Mouse (Mus musculus) hindbrain, embryonic 10.5 days (tissue): Measurements from ENCODE around the gene Mertk. TPM values are rescaled to one million over a fixed set of nuclear protein-coding genes. Genes with fewer than 3 reads are reported as not detected.

Experiments
- DNase-seq: peaks from one replicate; pipeline ENCODE4 v3.0.0-alpha.2; 2017; ENCODE audit warnings: low spot score
- H3K27ac ChIP-seq: fragments of 300-500 bp; sonication (generic); 2 replicates; pipeline ENCODE4 v1.5.1; 2016; ENCODE audit warnings: mild to moderate bottlenecking, moderate library complexity
- H3K27me3 ChIP-seq: fragments of 300-500 bp; sonication (generic); 2 replicates; pipeline ENCODE4 v1.6.1; 2016; ENCODE audit warnings: mild to moderate bottlenecking; ENCODE audit not compliant: poor library complexity, insufficient read depth, severe bottlenecking
- H3K36me3 ChIP-seq: fragments of 300-500 bp; sonication (generic); 2 replicates; pipeline ENCODE4 v1.6.1; 2016; ENCODE audit warnings: mild to moderate bottlenecking, moderate library complexity
- H3K4me1 ChIP-seq: fragments of 300-500 bp; sonication (generic); replicated peaks from 2 replicates; pipeline ENCODE4 v1.6.1; 2016; ENCODE audit warnings: mild to moderate bottlenecking
- H3K4me3 ChIP-seq: fragments of 300-500 bp; sonication (generic); 2 replicates; pipeline ENCODE4 v1.5.1; 2016; ENCODE audit warnings: mild to moderate bottlenecking, moderate library complexity
- H3K9me3 ChIP-seq: fragments of 300-500 bp; sonication (generic); 2 replicates; pipeline ENCODE4 v1.6.1; 2016; ENCODE audit warnings: mild to moderate bottlenecking, moderate library complexity
- WGBS: fragments of 180-500 bp; shearing (Covaris S2); methylation state at CpG from one replicate; pipeline ENCODE4 v1.1.7; 2016; 5-methylcytosine and 5-hydroxymethylcytosine counted together
- polyA plus RNA-seq: library from polyadenylated mRNA; unstranded; fragments of >200 nt; fragmentation: Nextera tagmentation; extraction: Ambion mirVana; gene quantifications from 2 replicates; pipeline ENCODE4 v1.2.1, GENCODE M21; 2016

Mertk gene
- polyA plus RNA-seq, 1 experiment from 2014 or later: 3.4 TPM

DNA sequence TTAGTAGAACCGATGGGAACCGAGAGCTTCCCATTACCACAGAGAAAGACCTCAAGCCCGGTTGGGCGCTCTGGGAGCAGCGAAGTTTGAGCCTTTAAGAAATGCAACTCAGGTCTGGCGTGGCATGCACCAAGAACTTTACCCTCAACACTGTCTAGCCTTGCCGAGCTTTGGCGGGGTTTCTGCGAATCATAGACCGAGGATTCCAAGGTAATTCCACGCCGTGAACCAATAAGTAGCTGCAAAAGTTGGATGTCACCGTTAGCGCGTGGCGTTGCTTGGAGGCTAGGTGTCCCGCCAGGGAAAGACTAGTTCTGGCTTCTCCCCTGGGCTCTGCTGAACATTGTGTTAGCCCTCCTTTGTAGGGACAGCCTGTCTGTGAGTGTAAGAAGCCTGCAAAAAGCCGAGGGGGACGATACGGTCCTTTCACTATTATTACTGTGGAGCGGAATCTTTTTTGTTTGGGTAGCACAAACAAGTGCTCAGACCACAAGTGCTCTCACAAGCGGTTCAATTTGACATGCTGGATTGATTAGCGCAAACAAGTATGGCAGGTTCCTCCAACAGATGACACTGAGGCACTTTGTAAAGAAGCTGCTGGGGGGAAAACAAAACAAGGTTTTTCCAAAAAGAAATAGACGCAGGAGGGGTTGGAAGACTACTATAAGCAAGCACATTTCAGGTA, 587 bp downstream of the Mertk start:
- Histone ChIP-seq H3K27me3 (peaks cover 7% of the 10 kb centered on the region; the same call in 1 of the 2 replicates), H3K36me3 (no peaks in the 10 kb centered on the region), H3K27ac (peak overlapping the region; percentile 88), H3K4me1 (peaks cover 24% of the 10 kb centered on the region), H3K4me3 (peak overlapping the region; percentile 76), H3K9me3 (no peaks in the 10 kb centered on the region)
- under 1% methylated on average over 24 of the region's 24 CpGs for WGBS
- DNase-seq: peak; percentile 59

DNA sequence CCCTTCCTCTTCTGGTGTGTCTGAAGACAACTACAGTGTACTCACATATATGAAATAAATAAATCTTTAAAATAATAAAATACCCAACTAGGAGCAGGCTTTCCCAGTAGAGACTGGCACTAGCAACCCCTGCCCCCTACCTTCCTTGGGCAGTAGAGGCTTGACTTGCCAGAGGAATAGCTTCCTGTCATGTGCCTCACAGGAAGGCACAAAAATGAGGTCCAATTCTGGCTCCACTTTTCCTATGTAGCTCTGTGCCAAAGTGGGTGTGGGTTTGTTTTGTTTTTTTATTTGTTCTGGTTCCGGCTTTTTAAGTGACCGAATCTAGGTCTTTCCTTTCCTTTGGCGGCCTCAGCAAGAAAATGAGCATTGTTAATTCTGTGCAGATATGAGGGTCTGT, 5.7 kb downstream of the Mertk start:
- no peaks in the 10 kb centered on the region for H3K9me3 ChIP-seq
- H3K27ac ChIP-seq: no peak overlapping the region
- H3K4me3 ChIP-seq: no peak overlapping the region
- WGBS: 93% methylated on average over 3 of the region's 3 CpGs
- no peak for DNase-seq
- no peaks in the 10 kb centered on the region for H3K36me3 ChIP-seq
- peaks cover 7% of the 10 kb centered on the region; the same call in 1 of the 2 replicates for H3K27me3 ChIP-seq
- peaks cover 7% of the 10 kb centered on the region for H3K4me1 ChIP-seq

DNA sequence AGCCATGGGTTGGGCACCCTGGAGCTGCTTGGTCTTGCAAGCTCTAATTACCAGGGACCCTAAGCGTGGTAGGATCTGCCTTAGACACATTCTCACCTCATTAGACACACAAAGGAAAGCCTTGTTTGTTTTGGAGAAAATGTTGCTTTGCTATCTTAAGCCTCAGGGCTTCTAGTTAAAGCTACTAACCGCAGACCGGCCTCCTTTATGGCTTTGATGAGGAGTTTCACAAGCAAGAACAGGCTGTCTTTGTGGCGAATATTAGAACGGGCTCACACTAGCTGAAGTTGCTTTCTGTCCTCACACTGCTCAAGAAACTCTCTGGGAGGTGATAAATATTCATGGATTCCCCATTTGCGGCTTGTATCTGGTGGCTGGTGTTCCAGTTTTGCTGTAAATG, 10.5 kb downstream of the Mertk start:
- whole genome bisulfite sequencing: 52% methylated on average over 6 of the region's 6 CpGs
- DNase-seq: no peak

DNA sequence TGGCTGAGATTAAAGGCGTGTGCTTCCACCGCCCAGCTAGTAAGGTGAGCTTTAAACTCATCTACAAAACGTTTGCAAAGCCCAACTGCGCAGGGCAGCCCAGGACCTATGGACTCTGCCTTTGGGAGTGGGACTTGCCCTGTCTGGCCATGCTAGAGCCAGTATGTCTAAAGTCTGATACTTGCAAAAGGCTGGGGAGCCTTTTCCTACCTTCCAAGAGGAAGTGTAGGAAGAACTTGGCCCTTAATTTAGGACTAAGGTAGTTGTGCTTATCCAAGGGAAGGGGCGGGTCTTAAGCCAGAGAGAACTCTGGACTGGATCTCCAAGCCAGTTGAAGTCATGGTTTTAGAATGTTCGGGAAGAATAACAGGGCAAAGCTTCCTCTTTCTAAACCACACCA, 11.9 kb downstream of the Mertk start:
- no peaks in the 10 kb centered on the region for H3K9me3 ChIP-seq
- no peak for DNase-seq
- no peak overlapping the region for H3K27ac ChIP-seq
- no peaks in the 10 kb centered on the region for H3K36me3 ChIP-seq
- 78% methylated on average over 6 of the region's 6 CpGs for WGBS
- H3K4me3 ChIP-seq: no peak overlapping the region
- H3K4me1 ChIP-seq: peaks cover 26% of the 10 kb centered on the region
- H3K27me3 ChIP-seq: no peaks in the 10 kb centered on the region

More for the DNA sequence above, 10.5 kb downstream of the Mertk start:
- no peaks in the 10 kb centered on the region for H3K36me3 ChIP-seq
- no peaks in the 10 kb centered on the region for H3K9me3 ChIP-seq
- H3K27ac ChIP-seq: no peak overlapping the region
- peaks cover 13% of the 10 kb centered on the region for H3K4me1 ChIP-seq
- H3K27me3 ChIP-seq: no peaks in the 10 kb centered on the region
- H3K4me3 ChIP-seq: no peak overlapping the region

DNA sequence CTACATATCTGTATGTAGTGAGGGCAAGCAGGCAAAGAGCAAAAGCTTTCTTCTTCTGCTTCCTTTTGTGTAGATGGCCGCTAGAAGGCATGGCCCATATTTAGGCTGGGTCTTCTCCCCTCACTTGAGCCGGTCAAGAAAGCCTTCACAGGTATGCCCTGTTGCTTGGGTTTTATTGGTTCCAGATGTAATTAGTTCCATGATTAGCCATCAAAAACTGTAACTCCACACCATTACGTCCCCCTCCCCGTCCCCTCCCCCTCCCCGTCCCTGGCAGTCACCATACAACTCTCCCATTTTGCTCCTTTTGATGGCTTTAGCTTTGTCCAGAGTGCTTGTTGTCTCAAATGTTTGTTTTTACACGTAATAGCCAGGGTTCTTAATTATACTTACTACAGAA, 14.2 kb downstream of the Mertk start:
- no peak overlapping the region for H3K27ac ChIP-seq
- H3K36me3 ChIP-seq: no peaks in the 10 kb centered on the region
- peaks cover 27% of the 10 kb centered on the region for H3K4me1 ChIP-seq
- no peaks in the 10 kb centered on the region for H3K9me3 ChIP-seq
- H3K27me3 ChIP-seq: no peaks in the 10 kb centered on the region
- H3K4me3 ChIP-seq: no peak overlapping the region
- DNase-seq: peak; percentile 30
- WGBS: 63% methylated on average over 6 of the region's 6 CpGs

DNA sequence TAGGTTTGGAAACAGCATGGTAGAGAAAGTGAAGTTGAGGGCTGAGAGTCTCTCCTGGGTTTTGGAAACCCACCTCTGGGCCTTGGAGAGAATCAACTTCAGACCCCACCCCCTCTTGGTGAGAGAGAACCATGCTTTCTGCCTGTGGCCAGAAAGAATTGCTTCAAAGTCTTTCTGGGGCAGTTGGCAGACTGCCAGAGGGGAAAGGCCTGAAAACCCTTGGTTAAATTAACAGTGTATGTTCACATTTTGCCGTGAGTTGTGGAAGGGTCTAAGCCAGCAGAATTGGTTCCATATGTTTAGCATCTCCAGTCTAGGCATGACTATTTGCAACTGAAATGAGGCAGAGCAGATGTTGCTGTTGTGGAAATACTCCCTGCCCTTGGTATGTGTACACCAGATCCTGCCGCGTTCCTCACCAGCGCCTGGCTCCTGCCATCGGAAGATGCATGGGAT, 14.8 kb downstream of the Mertk start:
- no peak overlapping the region for H3K4me3 ChIP-seq
- H3K9me3 ChIP-seq: no peaks in the 10 kb centered on the region
- H3K27ac ChIP-seq: peak overlapping the region; percentile 53; the same call in 1 of the 2 replicates
- peaks cover 27% of the 10 kb centered on the region for H3K4me1 ChIP-seq
- no peaks in the 10 kb centered on the region for H3K27me3 ChIP-seq
- no peaks in the 10 kb centered on the region for H3K36me3 ChIP-seq
- peak; percentile 71 for DNase-seq
- 63% methylated on average over 5 of the region's 5 CpGs for WGBS

DNA sequence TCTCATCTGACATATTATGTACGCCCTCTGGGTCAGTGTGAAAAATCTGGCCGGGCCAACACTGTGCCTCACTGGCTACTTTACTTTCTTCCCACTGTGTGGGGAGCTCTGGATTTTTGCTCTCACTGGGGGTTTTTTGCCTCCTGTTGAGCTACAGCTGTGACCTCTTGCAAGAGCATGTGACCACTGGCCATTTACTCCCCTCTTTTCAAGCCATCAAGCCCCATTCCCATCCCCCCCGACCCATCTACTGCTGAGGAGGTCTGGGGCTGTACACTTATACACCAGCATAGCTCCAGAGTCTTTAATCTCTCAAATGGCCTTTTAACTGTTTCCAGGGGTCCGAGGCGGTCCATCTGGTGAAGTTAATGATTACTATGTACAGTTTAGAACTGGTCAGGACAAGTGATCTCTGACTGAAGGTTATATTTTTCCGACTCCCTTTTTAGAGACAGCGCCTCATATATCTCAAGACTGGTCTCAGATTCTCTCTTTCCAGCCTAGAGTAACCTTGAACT, 16.0 kb downstream of the Mertk start:
- DNase-seq: peak; percentile 39
- Histone ChIP-seq H3K4me3 (no peak overlapping the region), H3K27ac (peak overlapping the region; percentile 59)

DNA sequence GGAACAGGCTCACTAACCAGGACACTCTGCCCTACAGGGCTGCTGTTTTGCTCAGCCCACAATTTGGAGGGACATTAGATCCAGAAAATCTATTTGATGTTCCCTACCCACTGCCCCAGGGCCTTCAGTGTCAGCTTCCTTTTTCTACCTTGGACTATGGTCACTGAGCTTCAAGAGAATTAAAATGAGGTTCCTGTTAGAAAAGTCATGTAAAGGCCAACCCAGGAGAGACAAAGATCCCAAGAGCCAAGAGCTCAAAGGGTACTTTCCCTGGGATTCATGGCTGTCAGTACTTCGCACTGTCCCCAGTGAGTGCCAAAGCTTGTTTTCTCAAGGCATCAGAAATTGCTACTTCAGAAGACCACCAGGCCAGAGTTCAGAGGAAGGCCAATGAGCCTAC, 17.2 kb downstream of the Mertk start:
- Histone ChIP-seq H3K36me3 (no peaks in the 10 kb centered on the region), H3K4me3 (no peak overlapping the region), H3K4me1 (peaks cover 23% of the 10 kb centered on the region), H3K27me3 (no peaks in the 10 kb centered on the region), H3K9me3 (peaks cover 3% of the 10 kb centered on the region; the same call in 1 of the 2 replicates), H3K27ac (peak overlapping the region; percentile 62; the same call in 1 of the 2 replicates)
- no peak for DNase-seq
- WGBS: 90% methylated on average over 1 of the region's 1 CpGs

More for the DNA sequence above, 16.0 kb downstream of the Mertk start:
- Histone ChIP-seq H3K36me3 (no peaks in the 10 kb centered on the region), H3K4me1 (peaks cover 23% of the 10 kb centered on the region), H3K9me3 (no peaks in the 10 kb centered on the region), H3K27me3 (no peaks in the 10 kb centered on the region)
- WGBS: 64% methylated on average over 7 of the region's 7 CpGs

DNA sequence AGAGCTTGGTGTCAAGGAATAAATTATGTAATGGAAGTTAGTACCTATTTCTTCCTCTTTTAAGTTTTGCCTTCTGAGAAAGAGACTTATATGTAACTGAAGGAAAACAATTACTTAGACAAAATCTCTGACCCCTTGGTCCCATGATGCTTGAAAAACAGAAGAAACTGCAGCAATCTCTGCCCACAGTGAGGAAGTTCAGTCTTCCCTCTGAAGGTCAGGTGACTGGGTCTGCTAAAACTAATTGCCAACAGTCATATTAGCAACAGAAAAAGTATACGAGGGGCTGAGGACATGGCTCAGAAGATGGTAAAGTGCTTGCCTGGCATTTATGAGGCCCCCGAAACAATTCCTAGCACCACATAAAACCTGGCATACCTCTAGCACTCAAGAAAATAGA, 20.6 kb downstream of the Mertk start:
- peaks cover 8% of the 10 kb centered on the region; the same call in 1 of the 2 replicates for H3K9me3 ChIP-seq
- no peaks in the 10 kb centered on the region for H3K36me3 ChIP-seq
- no peaks in the 10 kb centered on the region for H3K27me3 ChIP-seq
- WGBS: 93% methylated on average over 2 of the region's 2 CpGs
- peaks cover 13% of the 10 kb centered on the region for H3K4me1 ChIP-seq
- no peak overlapping the region for H3K27ac ChIP-seq
- no peak overlapping the region for H3K4me3 ChIP-seq
- no peak for DNase-seq

DNA sequence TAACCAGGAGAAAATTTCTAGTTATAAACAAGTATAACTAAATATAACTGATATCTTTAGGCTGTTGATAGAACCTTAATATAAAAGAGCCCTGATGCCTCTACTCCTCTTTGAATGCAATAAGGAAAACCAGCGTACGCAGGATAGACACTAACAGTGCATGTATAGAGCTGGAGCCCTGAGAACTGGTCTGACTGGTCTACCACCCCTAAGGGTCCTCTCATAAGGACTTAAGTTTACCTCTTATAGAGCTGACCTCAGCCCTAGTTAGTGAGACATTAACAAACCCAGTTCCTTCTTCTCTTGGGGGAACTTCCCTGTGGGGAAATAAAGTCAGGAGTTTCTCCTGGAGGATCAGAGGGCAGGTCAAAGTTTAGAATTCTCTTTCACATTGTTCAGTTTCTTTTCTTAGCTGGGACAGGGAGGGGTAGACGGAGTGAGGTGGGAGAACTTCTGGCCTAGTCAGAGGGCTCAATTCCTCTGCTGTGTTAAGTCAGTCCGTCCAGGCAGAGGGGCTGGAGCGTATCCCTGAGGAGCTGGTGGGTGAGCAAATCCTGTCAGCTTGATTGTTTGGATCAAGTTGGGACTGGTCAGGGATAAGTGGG, 23.5 kb downstream of the Mertk start:
- Histone ChIP-seq H3K27ac (no peak overlapping the region), H3K9me3 (peaks cover 8% of the 10 kb centered on the region; the same call in 1 of the 2 replicates), H3K4me1 (no peaks in the 10 kb centered on the region), H3K4me3 (no peak overlapping the region), H3K27me3 (no peaks in the 10 kb centered on the region), H3K36me3 (no peaks in the 10 kb centered on the region)
- no peak for DNase-seq
- 84% methylated on average over 5 of the region's 5 CpGs for WGBS

DNA sequence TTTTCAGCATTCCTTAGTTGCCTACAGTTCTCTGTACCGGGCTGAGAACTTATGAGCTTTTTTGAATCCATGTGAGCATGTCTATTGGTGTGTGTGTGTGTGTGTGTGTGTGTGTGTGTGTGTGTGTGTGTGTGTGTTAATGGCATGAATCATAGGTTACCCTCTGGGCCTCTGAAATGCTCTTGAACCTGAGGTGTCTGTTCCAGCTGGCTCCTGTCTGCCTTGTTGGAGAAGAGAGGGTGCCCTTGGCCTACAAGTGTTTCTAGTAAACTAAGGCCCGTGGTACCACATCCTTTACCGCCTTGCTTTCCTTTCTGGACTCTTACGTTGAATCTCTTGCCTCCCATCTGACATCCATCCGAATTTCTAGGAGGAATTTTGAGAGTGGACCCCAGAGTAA, 27.3 kb downstream of the Mertk start:
- H3K4me3 ChIP-seq: no peak overlapping the region
- H3K4me1 ChIP-seq: no peaks in the 10 kb centered on the region
- H3K36me3 ChIP-seq: no peaks in the 10 kb centered on the region
- 93% methylated on average over 5 of the region's 5 CpGs for WGBS
- no peak for DNase-seq
- no peaks in the 10 kb centered on the region for H3K27me3 ChIP-seq
- no peak overlapping the region for H3K27ac ChIP-seq
- peaks cover 4% of the 10 kb centered on the region; the same call in 1 of the 2 replicates for H3K9me3 ChIP-seq

DNA sequence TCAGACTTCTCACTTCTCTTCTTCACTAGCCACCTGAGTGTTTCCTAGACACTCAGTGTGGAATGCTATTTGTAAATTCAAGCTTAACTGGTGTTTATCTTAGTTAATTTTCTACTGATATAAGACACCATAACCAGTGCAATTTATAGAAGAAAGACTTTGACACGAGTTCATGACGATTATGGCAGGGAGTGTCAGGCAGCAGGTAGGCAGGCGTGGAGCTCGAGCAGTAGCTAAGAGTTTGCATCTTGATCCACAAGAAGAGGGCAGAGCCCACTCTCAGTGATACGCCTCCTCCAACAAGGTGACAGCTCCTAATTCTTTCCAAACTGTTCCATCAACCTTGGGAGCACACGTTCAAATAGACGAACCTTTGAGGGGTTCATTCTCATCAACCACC, 27.9 kb downstream of the Mertk start:
- no peak overlapping the region for H3K4me3 ChIP-seq
- H3K27me3 ChIP-seq: no peaks in the 10 kb centered on the region
- DNase-seq: no peak
- H3K4me1 ChIP-seq: no peaks in the 10 kb centered on the region
- H3K36me3 ChIP-seq: no peaks in the 10 kb centered on the region
- no peak overlapping the region for H3K27ac ChIP-seq
- H3K9me3 ChIP-seq: no peaks in the 10 kb centered on the region
- 85% methylated on average over 7 of the region's 7 CpGs for WGBS

DNA sequence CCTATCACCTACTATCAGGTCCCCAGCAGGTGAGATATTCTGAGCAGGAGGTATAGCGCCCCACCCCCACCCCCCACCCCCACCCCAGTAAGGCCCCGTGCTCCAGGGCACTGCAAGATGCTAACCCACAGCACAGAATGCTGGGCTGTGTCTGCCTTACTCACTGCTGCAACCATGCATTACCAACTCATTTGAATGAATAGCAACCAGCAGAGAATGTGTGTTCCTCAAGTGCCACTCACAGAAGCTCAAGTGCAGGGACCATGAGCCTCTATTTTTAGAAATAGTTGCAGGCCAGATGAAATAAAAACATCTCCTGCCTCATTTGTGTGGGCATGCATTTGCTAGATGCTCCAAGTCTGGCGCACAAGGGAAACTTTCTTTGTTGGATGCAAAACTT, 28.8 kb downstream of the Mertk start:
- Histone ChIP-seq H3K36me3 (no peaks in the 10 kb centered on the region), H3K4me1 (no peaks in the 10 kb centered on the region), H3K4me3 (no peak overlapping the region), H3K9me3 (no peaks in the 10 kb centered on the region), H3K27me3 (no peaks in the 10 kb centered on the region), H3K27ac (no peak overlapping the region)
- 52% methylated on average over 3 of the region's 3 CpGs for WGBS
- no peak for DNase-seq
